Mouse (Mus musculus) layer of hippocampus, adult 6 months (tissue): Measurements from ENCODE around the gene Ssr4. TPM values are rescaled to one million over a fixed set of nuclear protein-coding genes. Genes with fewer than 3 reads are reported as not detected.

Source experiments
- long read RNA-seq, 2 experiments: library from polyadenylated mRNA; unstranded; transcript quantifications; one replicate each; pipeline ENCODE4 v2.0.0; 2019 to 2020
- polyA plus RNA-seq: library from polyadenylated mRNA; unstranded; fragments of <200 nt; fragmentation: Nextera tagmentation; gene quantifications from 2 replicates; pipeline ENCODE4 v1.2.3, GENCODE M21; 2021

Gene Ssr4
- polyA plus RNA-seq = 174 and 181 TPM in 2 replicates
- long read RNA-seq, experiment 1, transcript Ssr4-208 (6 exons, 800 nt) = major isoform, 76 of 109 reads
- long read RNA-seq, experiment 1, transcript Ssr4-201 (6 exons, 765 nt) = minor isoform, 21 of 109 reads
- long read RNA-seq, experiment 1, partial matches to known transcripts = 3 of 109 reads
- long read RNA-seq, experiment 1, other reads (novel, unspliced or antisense) = 9 of 109 reads
- long read RNA-seq, experiment 2, transcript Ssr4-208 (6 exons, 800 nt) = major isoform, 9 of 18 reads
- long read RNA-seq, experiment 2, partial matches to known transcripts = 1 of 18 reads
- long read RNA-seq, experiment 2, other reads (novel, unspliced or antisense) = 3 of 18 reads

DNA sequence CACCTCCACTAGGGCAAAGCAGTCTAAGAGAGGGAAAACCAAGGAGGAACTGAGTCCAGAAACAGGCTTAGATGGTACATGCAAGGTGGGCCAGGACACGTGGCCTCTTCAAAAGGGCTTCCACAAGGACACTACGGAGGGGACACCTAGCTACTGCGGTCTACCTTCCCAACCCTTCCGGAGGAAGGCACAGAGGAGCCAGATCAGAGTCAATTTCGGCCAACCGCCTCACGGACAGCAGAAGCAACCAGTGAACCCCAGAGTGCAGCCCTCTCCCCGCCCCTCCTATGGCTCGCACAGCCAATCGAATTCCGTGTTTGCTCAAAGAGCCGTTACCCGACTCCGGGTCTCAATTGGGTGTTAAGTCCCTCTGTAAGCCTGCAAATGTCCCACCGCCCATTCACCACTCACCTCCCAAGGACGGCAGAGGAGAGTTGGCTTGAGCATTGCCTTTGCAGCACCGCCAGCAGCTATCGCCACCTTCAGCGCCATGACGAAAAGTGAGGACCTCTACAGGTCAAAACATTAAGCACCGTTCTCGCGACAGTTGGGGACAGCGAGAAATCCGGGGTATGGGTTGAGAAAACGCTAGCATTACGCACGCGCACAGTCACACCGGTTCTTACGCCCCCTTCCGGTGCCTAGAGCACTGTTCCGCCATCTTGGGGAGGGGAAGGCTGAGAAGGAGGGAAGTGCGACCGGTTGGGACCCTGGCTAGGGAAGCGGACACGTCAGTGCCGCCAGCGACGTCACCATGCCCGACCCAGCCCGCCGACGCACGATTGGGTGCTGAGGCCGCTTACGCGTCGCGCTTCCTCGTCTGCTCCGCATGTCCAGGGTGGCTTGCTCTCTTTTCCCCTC lies at the start of gene Ssr4, which contains the start of gene Idh3g:
TSS of gene Ssr4 (plus strand) at position 665 of the 861 bp plus-strand sequence.
TSS of gene Idh3g (minus strand) at position 534 of the 861 bp plus-strand sequence.

GRCm38 (mm10) chrX:73756334-73757140 lies 30.3 kb upstream of the Ssr4 start, which contains the start of gene Plxnb3:
Gene Plxnb3, plus strand, starts transcription at chrX:73757090.

DNA sequence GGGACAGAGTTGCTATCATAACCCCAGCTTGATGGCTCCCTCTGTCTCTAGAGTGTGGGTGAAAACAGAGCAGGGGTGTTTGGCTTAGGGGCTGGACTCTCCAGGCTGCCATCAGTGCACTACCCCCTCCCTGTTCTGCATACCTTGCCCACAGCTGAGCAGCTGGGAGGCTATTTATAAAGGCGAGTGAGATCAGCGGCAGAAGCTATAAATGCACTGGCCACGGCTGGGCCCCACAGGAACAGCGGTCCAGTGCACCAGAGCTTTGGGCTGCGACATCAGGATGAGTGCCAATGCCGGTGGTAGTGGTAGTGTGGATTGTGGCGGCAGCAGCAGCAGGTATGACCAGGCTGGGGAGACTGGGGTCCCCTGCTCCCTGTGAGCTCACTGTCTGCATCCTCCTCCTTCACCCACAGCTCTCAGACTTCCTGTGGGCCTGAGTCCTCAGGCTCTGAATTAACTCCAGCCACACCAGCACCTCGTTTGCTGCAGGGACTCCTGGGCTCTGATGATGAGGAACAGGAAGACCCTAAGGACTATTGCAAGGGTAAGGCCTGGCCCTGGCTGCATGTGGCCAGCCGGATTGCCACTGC lies 12.6 kb upstream of the Ssr4 start, which contains the start of gene Srpk3:
TSS of gene Srpk3 (plus strand) at position 238 of the 593 bp plus-strand sequence.

DNA sequence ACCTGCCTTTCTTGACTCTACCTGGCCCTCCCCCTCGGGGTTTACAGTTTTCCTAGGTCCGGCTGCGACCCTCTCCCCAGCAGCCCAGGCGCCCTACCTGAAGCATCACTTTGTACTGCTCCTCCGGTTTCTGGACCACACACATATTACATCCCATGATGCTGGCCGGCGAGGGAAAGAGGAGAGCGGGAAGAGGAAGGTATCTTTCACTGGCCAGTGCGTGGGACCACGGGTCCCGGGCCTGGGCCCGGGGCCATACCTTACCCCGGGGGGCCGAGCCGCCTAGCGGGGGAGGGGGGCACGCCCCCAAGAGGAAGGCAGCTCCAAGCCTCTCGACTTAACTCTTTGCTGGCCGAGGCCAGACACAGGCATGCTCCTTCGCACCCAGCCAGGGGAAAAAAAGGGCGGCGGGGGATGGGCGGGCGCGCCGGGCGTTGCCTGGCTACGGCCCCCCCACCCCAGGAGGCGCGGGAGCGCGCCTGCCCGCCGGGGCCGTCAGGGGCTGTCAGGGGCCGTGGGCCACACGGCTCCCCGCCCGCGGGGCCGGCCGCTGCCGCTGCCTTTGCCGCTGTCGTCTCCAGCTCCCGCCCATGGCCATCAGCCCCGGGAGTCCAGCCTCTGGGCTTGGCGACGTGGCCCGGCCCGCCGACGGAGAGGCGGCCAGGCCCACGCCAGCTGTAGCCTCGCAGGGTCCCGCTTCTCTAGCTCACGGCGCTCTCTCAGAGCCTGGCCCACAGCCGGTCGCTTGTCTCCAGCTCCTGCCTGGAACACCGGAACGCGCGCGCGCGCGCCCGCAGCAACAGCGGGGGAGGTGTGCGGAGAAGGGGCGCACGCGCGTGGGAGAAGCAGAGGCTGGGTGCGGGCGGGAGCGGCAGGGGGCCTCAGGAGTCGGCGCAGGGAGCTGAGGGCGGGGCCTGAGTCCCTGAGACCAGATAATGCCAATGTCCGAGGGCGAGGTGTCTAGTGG lies 37.6 kb downstream of the Ssr4 start, which contains the start of gene Pdzd4:
TSS of gene Pdzd4 (minus strand) at position 785 of the 967 bp plus-strand sequence.

Other genes with a start within 250 kb of the Ssr4 start
- 0.05 and 0.11 TPM in 2 replicates for gene Dusp9, start 147.6 kb upstream of the Ssr4 start, polyA plus RNA-seq
- gene Pnck, start 126.9 kb upstream of the Ssr4 start, polyA plus RNA-seq = 91.8 and 102 TPM in 2 replicates
- gene Slc6a8, start 113.9 kb upstream of the Ssr4 start, polyA plus RNA-seq = 6.8 and 7.5 TPM in 2 replicates
- 155 and 159 TPM in 2 replicates for gene Bcap31, start 70.9 kb upstream of the Ssr4 start, polyA plus RNA-seq
- 2.6 and 2.7 TPM in 2 replicates for gene Abcd1, start 70.4 kb upstream of the Ssr4 start, polyA plus RNA-seq
- 2.7 and 3.8 TPM in 2 replicates for gene Plxnb3, start 29.9 kb upstream of the Ssr4 start, polyA plus RNA-seq
- gene Srpk3, start 12.6 kb upstream of the Ssr4 start, polyA plus RNA-seq = 0.50 and 0.78 TPM in 2 replicates
- 198 and 218 TPM in 2 replicates for gene Idh3g, start 131 bp upstream of the Ssr4 start, polyA plus RNA-seq
- 1.0 and 1.7 TPM in 2 replicates for gene Pdzd4, start 37.9 kb downstream of the Ssr4 start, polyA plus RNA-seq
- gene Avpr2, start 105.1 kb downstream of the Ssr4 start, polyA plus RNA-seq = not detected in 2 replicates
- 27.9 and 34.5 TPM in 2 replicates for gene L1cam, start 109.1 kb downstream of the Ssr4 start, polyA plus RNA-seq
- gene Arhgap4, start 134.8 kb downstream of the Ssr4 start, polyA plus RNA-seq = 0.51 and 0.67 TPM in 2 replicates
- gene Naa10, start 134.9 kb downstream of the Ssr4 start, polyA plus RNA-seq = 98.4 and 109 TPM in 2 replicates
- gene Renbp, start 143.8 kb downstream of the Ssr4 start, polyA plus RNA-seq = 9.4 and 10.0 TPM in 2 replicates
- gene Hcfc1, start 179.3 kb downstream of the Ssr4 start, polyA plus RNA-seq = 20.0 and 21.0 TPM in 2 replicates
- 4.4 and 5.3 TPM in 2 replicates for gene Irak1, start 236.9 kb downstream of the Ssr4 start, polyA plus RNA-seq